Mouse (Mus musculus): Measurements from ENCODE around the gene Aqp8.

Gene Aqp8

DNA sequence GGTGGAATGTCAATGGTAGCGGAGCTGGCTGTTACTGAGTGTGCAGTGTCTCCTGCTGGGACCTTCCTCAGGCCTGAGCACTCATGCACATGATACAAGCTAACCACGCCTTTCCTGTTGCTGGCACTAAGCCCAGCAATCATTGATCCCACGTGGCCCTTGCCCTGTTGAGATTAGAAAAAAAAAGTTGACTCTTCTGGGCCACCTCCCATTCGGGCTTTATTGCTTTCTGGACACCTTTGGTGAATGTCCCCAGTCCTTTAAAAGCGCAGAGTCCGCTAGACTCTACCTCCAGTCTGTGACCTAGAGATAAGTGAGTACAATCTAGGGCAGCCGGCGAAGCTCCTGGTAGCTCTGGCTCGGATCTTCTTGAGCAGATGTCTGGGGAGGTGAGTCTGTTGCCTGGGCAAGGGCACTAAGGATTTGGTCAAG is at the start of gene Aqp8:
Gene Aqp8, plus strand, starts transcription at position 222 of the 432 bp plus-strand sequence.
- DNase-seq (ENCODE audit: low read depth, low spot score), result no peak

DNA sequence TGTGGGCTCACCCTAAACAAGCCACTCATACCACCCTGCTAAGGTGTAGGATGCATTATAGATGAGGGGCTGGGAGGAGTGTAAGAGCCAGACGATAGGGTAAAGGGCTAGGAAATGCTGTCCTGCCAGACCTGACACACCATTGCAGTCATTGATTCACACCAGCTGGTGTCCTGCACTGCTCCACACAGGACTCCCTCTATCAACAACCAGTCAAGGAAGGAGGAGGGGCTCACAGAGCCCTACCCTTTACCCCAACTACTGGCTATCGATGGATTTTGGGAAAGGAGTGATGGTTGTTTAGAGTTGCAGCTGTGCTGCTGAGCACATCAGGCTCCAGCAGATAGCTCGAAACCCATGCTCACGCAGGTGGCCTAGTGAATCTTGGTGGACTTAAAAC is 45.3 kb upstream of the Aqp8 start:
- DNase-seq (ENCODE audit: low read depth, low spot score), result no peak

DNA sequence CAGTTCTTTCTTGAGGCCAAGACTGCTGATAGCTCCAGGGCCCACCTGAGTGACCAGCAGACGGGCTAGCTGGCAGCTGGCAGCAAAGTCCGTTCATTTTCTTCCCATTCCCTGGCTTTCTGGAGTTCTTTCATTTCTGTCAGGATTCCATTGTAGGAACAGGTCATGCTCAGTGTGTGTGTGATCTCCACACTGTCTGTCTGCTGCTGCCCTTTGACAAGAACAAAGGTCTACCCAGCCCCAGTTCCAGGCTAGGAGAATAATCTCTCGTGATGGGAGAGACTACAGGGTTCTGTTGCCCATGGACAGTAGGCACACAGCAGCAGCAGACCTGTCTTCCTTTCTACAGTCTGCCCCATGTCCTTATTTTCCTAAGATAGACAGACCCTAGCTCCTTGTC is 44.4 kb upstream of the Aqp8 start:
- no peak for DNase-seq (ENCODE audit: low read depth, low spot score)

DNA sequence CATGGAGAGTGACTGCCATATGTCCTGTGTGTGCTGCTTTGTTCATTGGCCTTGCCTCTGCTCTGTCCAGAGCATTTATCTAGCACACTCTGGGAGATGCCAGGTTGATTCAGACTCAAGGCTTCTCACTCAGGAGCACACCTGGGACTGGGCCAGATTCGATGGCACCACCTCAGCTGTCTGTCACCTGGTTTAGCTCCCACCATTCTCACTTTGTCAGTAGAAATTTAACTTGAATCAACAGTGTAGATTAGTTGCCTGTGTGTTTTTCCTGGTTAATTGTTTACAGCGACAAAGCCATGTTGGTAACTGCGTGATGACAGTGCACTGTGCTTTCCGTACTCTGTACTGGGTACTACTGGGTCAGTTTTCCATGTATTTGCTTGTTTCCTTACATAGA is 42.1 kb upstream of the Aqp8 start:
- no peak for DNase-seq (ENCODE audit: low read depth, low spot score)

DNA sequence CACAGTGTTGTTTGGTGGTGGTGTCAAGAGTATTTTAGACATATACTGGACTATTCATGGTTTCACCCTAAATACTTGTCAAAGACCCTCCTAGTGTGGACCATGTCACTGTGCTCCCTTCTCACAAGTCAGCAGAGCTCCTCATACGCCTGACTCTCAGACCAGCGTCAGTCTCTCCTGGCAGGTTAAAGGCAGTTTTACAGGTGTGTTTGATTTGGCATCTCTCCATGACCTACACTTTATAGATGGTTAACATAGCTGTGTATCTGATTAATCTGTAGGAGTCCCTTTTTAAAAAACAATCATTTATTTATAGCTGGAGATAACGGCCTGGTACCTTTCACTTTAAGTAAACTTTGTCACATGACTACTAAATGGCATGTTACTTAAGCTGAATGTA is 40.1 kb upstream of the Aqp8 start:
- DNase-seq (ENCODE audit: low read depth, low spot score), result no peak

DNA sequence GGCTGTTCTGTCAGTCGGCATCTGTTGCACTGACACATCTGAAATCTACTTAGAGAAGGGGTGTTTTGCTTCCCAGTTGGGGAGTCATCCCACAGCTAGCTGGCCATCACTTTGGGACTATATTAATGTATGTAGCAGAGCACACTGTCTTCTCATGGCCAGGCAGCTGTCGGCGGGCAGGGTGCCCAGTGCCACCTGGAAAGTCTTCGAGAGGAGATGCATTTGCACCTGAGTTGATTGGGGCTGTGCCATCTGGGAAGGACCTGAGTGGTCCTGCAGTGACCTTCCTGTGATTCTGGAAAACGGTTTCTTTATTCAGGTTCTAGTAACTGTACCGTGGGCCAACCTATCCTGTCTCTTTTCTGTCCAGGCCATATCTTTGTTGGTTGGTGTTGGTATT is 37.8 kb upstream of the Aqp8 start:
- no peak for DNase-seq (ENCODE audit: low read depth, low spot score)

DNA sequence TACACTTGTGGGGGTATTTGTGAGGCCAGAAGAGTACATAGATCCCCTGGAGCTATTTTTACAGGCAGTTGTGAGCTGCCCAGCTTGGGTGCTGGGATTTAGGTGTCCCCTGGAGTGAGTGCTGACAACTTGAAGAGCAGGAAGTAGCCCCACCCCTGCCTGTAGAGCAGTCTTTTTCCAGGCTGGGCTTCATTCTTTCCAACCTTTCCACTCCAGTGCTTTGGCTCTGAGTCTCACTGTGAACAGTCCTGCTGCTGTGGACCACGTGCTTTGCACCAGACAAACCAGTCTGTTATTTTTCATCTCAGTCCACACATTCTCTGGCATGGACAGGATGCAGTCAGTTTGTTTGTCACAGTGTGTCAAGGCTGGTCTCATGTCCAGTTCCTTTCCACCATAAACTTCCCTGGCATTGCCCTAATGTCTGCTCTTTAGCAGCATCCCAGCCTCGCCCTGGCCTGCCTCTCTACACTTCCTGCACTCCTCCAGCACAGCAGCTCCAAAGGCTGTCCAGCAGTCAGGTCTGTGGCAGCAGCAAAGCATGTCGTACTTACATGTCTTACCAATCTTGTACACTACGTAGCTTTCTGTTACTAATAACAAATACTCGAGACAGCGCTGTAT is 36.8 kb upstream of the Aqp8 start:
- DNase-seq (ENCODE audit: low read depth, low spot score), result no peak

DNA sequence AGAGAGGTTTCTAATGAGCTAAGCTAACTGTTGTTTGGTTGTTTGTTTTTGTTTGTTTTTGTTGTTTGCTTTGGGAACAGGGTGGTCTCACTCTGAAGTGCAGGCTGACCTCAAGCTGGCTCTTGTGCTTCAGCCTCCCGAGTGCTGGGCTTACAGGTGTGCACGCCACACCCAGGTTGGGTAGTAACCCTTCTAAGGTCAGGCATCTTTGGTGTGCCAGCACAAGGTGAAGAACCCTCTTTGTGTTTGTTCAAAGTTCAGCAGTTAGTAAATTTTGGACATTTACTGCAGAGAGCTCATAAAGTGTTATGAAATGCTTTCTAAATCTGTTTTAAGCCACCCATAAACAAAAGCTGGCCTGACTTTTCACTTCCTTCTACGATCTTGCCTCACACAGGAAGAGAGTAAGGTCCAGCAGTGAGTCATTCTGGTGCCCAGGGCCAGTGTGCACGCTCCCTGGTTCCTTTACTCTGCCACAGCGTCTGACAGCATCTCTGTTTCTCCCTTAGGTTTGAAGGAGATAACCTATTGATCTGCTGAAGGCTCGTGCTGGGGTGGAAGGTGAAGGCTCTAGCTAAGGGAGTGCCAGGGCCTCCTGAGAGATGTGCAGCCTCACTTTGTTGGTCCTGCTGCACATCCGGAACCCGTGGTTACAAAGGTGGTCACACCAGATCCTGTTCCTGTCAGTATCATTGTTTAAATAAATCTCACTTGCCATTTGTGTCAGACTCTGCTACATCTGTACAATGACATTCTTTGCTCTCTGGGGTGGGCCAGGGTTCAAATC is 32.3 kb upstream of the Aqp8 start:
- no peak for DNase-seq (ENCODE audit: low read depth, low spot score)

DNA sequence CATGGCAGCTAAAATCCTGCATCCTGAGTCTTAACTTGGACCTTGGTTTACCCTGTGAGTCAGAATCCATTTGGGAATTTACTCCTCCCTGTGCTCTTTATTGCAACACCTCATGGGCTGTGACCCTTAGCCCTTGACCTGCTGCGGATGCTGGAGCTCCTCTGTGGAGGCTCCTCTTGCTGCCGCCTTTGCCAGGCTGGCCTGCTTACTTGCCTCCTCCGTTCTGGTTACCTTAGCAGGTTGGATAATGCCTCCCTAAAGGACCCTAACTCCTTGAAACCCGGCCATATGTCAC is 31.7 kb upstream of the Aqp8 start:
- no peak for DNase-seq (ENCODE audit: low read depth, low spot score)

DNA sequence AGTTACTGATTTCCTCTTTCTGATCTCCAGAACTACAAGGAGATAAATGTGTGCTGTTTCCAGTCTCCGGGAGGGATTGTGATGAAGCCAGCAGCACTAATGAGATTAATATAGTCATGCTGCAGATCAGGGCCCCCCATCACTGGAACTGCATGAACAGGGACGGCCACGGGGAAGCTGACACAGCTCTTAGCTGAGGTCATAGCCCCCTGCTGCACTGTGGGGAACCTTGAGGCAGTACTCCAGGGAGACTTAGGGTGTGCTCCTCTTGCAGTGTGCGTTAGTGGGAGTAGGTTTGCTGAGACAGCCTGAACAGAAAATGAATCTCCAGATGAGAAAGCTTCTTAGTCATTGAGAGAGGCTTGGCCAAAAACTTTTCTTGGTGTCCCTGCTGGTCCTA is 30.9 kb upstream of the Aqp8 start:
- DNase-seq (ENCODE audit: low read depth, low spot score), result no peak

DNA sequence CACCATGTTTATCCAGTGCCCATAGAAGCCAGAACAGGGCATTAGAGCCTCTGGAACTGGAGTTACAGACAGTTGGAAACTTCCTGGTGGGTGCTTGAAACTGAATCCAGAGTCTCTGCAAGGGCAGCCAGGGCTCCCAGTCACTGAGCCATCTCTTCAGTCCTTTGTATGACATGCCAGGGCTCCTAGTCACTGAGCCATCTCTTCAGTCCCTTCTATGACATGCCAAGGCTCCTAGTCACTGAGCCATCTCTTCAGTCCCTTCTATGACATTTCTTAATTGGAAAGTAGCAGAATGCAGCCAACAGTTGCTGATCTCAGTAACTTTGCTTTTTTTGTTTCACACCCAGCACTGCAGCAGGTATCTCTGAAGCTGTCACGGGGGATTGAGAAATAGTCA is 20.0 kb upstream of the Aqp8 start:
- no peak for DNase-seq (ENCODE audit: low read depth, low spot score)

DNA sequence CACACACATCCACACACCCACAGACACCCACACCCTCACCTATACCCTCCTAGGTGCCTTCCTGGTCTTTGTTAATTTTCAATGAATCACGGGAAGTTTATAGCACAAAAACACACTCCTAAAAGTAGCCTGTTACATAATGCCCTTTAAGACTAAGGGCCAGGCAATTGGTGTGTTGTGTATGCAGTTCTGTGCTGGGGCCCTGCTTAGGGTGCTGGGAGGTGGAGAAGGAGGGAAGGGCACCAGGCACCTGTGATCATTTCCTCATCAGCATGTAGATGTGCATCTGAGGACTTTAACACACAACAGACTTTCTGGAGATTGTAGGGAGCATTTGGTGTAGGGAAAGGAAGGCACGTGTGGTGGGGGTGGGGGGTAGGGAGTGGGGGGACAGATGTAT is 13.3 kb upstream of the Aqp8 start:
- DNase-seq (ENCODE audit: low read depth, low spot score), result no peak

DNA sequence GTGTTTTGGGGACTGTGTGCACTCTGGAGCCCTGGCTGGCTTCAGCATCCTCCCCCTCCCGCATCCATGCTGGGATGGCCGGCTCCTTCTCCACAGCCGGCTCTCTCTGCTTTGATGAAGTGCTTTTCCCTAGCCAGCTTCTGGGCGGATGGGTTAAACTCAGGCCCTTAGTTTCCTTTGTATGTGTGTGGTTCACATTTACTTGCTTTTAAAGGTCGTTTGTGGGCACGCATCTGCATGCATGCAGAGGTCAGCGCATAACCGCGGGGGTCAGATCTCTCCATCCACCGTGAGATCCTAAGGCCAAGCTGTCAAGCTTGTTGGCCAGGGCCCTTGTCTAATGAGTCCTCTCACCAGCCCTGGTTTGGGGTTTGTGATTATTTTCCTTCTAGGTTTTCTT is 12.4 kb upstream of the Aqp8 start:
- no peak for DNase-seq (ENCODE audit: low read depth, low spot score)

DNA sequence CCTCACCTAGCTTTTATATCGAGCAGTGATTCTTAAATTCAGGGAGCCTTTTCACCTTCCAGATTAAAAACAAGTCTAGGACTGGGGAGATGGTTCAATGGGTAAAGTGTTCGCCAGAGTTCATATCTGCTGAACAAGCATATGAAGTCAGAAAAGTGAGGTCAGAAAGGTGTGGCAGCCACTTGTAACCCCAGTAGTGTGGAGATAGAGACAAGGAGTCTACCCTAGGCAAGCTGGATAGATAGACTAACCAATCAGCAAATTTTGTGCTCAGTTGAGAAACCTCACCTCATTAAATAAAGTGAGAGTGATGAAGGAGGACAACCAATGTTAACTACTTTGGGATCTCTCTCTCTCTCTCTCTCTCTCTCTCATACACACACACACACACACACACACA is 11.6 kb upstream of the Aqp8 start:
- DNase-seq (ENCODE audit: low read depth, low spot score), result no peak

DNA sequence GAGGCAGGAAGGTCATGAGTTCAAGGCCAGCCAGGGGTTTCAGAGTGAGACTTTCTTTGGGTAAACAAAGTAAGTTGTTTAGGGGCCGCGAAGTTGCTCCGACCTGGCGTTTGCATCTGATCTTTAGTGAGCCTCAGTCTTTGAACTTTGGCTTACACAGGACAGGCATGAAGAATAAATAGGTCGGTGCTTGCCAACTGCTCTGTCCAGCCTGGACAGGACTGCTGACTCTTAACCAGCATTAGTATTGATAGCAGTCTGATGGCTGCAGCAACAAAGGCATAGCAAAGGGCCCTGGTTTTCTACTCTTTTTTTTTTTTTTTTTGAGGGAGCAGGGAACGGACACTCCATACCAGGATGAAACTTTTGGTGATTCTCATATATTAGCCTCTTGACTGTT is 9.5 kb upstream of the Aqp8 start:
- DNase-seq (ENCODE audit: low read depth, low spot score), result no peak

DNA sequence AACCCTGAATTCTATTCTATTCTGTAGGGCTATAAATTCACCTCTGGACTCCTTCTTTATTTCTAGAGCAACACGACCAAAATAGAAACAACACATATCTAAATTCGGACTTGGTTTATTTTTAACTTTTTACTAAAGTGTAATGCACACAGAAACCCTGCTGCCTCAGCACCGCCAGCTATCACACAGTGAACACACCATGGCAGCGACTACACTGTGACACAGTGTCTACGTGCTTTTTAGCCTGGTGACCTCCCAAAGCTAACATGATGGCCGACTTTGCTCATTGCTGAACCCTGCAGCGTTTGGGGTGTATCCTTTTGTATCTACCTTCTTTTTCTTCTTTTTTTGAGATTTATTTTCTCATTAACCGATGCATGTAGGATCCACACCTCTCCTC is 9.0 kb upstream of the Aqp8 start:
- DNase-seq (ENCODE audit: low read depth, low spot score), result no peak

DNA sequence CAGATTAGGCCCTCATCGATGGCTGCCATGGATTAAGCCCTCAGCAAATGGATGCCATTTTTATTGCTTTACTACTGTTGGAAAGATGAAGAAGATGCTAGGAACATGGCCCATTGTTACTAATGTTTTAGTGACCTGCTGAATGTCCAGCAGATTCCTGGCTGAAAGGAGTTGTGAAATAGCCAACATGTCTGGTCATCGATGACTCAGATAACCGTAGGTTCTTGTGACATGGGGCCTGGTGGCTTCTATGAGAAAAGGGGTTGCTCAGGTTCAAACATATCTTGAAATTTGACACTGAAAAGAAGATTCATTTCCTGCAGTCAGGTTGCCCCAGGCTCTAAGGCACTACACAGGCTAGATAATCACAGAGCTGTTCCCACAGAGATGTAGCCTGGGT is 7.0 kb upstream of the Aqp8 start:
- DNase-seq (ENCODE audit: low read depth, low spot score), result no peak

DNA sequence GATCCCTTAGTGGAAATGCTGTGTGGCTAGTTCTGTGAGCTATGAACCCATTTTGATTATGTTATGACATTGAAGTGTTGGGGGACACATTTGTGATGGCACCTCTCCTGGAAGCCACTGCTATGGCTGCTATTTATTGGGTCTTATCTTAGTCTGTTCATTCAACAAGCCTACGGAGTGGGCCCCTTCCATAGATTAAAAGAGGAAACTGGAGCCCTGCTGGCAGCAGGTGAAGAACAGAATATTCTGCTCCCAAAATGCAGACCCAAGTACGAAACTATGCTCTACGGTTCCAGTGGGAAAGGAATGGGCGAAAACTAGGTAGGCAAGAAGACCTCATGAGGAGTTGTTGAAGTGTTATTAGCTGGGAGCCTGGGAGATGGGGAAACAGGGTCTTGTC is 3.8 kb upstream of the Aqp8 start:
- no peak for DNase-seq (ENCODE audit: low read depth, low spot score)

DNA sequence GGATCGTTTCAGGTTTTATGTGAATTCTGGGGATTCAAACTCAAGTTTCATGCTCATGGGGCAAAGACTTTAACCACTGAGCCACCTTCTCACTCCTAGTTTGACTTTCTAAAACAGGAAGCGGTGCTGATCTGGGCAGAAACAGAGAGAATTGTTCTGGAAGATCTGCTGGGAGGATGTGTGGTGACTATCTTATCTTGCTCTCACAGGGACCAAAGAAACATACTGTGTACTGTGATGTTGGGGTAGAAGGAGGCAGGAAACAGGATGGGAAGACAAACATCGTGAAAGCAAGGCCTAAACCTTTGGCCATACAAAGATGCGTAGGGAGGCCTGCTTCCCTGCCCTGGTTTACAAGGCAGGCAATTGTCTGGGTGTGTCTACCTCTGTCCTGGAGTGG is 2.8 kb upstream of the Aqp8 start:
- DNase-seq (ENCODE audit: low read depth, low spot score), result no peak

DNA sequence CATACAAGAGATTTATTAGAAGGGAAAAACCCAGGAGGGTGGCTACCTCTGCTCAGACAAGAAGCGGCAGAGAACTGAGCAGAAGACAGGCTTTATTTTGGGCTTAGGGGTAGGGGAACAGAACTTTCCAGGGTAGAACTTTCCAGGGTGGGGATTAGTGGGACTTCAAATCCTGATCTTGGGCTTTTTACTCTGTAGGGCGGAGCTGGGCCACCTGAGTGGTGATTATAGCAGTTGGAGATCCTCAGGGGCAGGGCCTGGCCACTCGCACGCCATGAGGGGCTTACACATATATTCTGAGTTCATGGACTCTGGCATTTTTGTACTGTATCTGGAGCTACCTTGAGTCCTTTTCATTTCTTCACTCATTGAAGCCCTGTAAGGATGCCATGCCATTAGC is 775 bp upstream of the Aqp8 start:
- DNase-seq (ENCODE audit: low read depth, low spot score), result no peak

DNA sequence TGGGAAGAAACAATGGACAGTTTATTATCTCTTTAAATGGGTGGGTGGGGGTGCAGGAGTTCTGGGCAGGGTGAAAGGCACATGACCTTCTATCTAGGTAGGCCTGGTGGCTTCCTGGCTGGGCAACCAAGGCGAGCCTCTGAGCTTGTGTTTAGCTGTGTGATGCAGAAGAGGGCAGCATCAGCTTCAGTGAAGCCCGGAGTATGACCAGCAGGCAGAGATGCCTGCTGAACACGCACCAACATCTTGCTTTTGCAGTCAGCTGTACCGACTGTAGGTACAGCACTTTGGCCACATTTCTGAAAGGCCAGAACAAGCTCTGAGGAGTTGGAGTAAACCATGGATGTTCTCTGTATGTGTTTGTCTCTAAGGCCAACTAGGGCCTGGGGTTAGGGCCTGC is 1.5 kb downstream of the Aqp8 start:
- DNase-seq (ENCODE audit: low read depth, low spot score), result no peak

DNA sequence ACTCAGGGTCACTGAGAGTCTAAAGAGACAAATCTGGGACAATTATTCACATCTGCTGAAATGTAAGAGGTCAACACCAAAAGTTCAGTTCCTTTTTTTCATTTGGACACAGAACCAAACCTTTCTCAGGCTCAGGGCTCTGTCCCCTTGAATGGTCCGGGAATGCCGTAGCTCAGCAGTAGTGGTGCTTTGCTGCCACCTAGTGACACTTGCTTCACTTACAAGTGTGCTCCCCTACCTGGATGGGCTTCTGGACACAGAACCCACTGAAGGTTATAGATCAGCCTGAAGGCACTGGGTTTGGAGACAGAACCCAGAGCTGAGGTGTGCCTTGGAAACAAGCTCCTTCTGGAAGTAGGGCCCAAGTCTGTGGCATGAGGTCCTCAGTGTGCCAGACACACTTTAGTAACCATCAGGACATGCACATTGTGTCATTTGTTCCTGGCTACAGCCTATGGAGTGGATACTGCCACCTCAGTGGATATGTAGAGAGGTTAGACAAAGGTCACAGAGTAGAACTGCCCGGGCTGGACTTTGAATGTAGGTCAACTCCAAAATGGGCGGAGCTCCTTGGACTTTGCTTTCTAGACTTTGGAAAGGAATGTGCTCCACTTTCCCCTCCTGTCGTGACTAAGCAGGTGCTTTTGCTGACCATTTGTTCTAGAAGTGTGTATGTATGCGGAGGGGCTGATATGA is 3.7 kb downstream of the Aqp8 start:
- peak; percentile 24 for DNase-seq (ENCODE audit: low read depth, low spot score)

DNA sequence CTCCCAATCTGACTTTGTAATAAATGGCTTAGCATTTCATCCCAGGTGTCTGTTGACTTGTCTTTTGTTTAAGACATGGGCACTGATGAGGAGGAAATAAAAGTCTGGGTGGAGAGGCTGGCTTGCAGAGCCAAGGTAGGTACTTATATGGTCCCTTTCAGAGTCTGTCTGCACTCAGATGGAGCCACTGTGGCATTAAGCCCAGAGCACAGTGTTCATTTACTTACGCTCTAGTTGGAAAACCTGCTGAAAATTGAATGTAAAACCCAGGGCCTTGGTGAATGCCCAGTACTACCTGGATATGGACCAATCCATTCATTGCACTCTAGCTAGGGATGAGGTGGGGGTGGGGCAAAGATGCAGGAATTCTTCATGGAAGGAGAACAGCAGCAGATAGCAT is 5.9 kb downstream of the Aqp8 start:
- DNase-seq (ENCODE audit: low read depth, low spot score), result no peak

Measured in telencephalon, adult 2 months (tissue).